Mouse (Mus musculus) lung, adult 2 months (tissue): Measurements from ENCODE around the gene Ar.

Source experiments
- CTCF ChIP-seq: fragments of 200-500 bp; IDR thresholded peaks from 2 replicates; pipeline ENCODE4 v1.5.1; 2011; ENCODE audit warnings: mild to moderate bottlenecking, low read length, control low read depth; ENCODE audit not compliant: insufficient read depth
- POLR2A ChIP-seq: fragments of 200-500 bp; IDR thresholded peaks from 2 replicates; pipeline ENCODE4 v1.6.1; 2011; ENCODE audit warnings: low read depth, mild to moderate bottlenecking, control low read depth, low read length, borderline replicate concordance; ENCODE audit errors: extremely low read depth

DNA sequence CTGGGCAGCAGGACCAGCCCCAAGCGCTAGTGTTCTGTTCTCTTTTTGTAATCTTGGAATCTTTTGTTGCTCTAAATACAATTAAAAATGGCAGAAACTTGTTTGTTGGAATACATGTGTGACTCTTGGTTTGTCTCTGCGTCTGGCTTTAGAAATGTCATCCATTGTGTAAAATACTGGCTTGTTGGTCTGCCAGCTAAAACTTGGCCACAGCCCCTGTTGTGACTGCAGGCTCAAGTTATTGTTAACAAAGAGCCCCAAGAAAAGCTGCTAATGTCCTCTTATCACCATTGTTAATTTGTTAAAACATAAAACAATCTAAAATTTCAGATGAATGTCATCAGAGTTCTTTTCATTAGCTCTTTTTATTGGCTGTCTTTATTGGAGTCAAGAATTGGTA, 174.5 kb downstream of the Ar start:
- TF ChIP-seq CTCF = no peak
- TF ChIP-seq POLR2A = no peak
